Mouse (Mus musculus) erythroblast, embryonic 14.5 days (primary cell): ENCODE measurements around the gene Ppp3ca. TPM values are rescaled to one million over a fixed set of nuclear protein-coding genes. Genes with fewer than 3 reads are reported as not detected.

Source experiments
- H3K27me3 ChIP-seq: 2 replicates; pipeline ENCODE4 v1.6.1; 2012; ENCODE audit warnings: inconsistent platforms; ENCODE audit not compliant: control insufficient read depth
- H3K36me3 ChIP-seq: 2 replicates; pipeline ENCODE4 v1.6.1; 2012; ENCODE audit warnings: mild to moderate bottlenecking, inconsistent platforms; ENCODE audit not compliant: control insufficient read depth
- H3K4me1 ChIP-seq: 2 replicates; pipeline ENCODE4 v1.6.1; 2012; ENCODE audit warnings: inconsistent platforms; ENCODE audit not compliant: control insufficient read depth
- H3K4me3 ChIP-seq: replicated peaks from 2 replicates; pipeline ENCODE3; 2012; ENCODE audit warnings: moderate library complexity, mild to moderate bottlenecking, inconsistent platforms
- H3K9me3 ChIP-seq: 2 replicates; pipeline ENCODE4 v1.6.1; 2012; ENCODE audit warnings: low read length, inconsistent platforms, mixed read lengths; ENCODE audit not compliant: control insufficient read depth
- GATA1 ChIP-seq: IDR thresholded peaks from 2 replicates; pipeline ENCODE4 v1.6.1; 2012; ENCODE audit warnings: low read length, inconsistent platforms, mixed read lengths
- TAL1 ChIP-seq: IDR thresholded peaks from 3 replicates; pipeline ENCODE4 v1.6.1; 2012; ENCODE audit warnings: low read length, inconsistent platforms, mixed read lengths
- polyA plus RNA-seq: library from polyadenylated mRNA; stranded (reverse); fragments of >175 nt; gene quantifications from 2 replicates; pipeline ENCODE4 v1.2.3, GENCODE M21; 2012

Gene Ppp3ca
- polyA plus RNA-seq, 1 experiment, result 0.70 TPM

DNA sequence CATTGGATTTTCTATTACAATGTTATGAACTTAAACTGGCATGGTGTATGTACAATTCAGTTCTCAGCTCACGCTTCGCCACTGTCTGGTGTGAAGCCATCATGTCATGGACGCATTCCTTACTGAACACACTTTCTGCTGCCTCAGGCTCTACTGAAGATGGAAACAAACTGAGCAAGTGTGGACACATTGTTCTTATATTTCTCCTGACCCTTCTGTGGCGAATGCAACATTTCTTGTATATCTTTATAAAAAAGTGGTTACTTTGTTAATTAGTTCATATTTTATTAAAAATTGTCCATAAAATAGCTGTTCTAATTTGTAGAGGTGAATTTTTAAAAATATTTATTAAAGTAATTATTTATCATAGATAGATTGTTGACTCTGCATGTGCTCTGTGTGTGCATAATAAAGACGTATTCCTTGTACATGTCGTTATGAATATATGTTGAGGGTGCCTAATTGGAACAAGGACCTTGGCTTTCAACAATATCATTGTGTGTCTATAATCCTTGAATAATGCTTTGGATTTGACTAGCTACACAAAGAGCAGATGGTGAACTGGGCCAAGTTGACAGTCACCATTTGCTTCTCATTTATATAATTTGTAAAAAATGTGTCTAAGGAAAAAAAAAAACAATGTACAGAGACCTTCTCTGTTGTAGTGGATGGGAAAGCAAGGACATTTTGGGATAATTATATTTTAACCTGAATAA lies 79.0 kb downstream of the Ppp3ca start:
- TF ChIP-seq TAL1 (no peak), GATA1 (no peak)
- H3K27me3 ChIP-seq, result no peaks in the 10 kb centered on the region
- H3K4me1 ChIP-seq, result no peaks in the 10 kb centered on the region
- H3K36me3 ChIP-seq, result no peaks in the 10 kb centered on the region
- H3K9me3 ChIP-seq, result no peaks in the 10 kb centered on the region
- H3K4me3 ChIP-seq, result no peak overlapping the region

GRCm38 (mm10) chr3:136749477-136749797 lies 79.5 kb downstream of the Ppp3ca start:
- Histone ChIP-seq H3K36me3 (no peaks in the 10 kb centered on the region), H3K9me3 (no peaks in the 10 kb centered on the region), H3K4me1 (no peaks in the 10 kb centered on the region), H3K27me3 (no peaks in the 10 kb centered on the region), H3K4me3 (no peak overlapping the region)
- no peak for TF ChIP-seq GATA1
- TF ChIP-seq TAL1, result no peak

DNA sequence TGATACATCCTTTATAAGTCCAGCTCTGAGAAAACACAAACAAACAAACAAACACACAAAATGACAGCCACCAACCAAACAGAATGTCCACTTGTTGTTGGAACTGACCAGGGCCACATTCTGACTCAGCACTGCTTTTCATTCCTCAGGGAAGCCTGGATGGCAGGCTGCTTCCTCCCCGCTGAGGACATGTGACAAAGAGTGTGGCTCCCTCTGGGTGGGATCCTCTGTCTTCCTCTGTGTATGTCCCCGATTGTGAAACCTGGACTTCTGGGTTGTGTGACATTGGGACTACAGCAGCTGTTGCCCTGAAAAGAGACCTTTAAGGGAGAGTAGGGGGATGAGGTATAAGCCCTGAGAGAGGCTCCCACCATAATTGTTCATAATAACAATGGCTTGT lies 80.0 kb downstream of the Ppp3ca start:
- Histone ChIP-seq H3K36me3 (no peaks in the 10 kb centered on the region), H3K27me3 (no peaks in the 10 kb centered on the region), H3K4me1 (no peaks in the 10 kb centered on the region), H3K4me3 (no peak overlapping the region), H3K9me3 (no peaks in the 10 kb centered on the region)
- TF ChIP-seq TAL1, result no peak
- no peak for TF ChIP-seq GATA1

DNA sequence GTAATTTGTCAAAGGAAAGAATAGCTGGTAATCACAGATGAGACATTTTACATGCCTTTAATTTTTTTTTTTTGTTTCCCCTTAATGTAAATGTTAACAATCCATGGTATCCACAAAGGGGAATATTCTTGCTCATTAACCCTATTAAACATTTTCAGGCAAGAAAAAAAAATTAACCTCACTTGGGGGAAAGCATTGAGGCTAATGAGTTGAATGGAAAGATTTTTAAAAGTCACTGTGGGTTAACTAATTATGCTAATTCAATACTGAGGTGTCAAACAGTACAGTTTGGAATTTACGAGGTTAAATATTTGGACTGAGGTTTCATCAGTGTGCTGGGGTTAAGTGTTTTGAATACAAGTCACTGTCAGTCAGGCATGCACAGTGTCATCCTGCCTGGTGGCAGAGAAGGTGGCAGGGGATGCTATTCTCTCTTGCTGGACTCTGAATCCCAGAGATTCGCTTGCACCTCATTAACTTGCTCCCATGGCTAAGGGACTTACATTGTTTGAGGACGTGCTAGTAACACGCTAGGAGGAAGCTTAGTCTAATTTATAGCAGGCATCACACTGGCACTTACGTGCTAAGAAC lies 82.3 kb downstream of the Ppp3ca start:
- Histone ChIP-seq H3K9me3 (no peaks in the 10 kb centered on the region), H3K4me1 (no peaks in the 10 kb centered on the region), H3K36me3 (no peaks in the 10 kb centered on the region), H3K4me3 (no peak overlapping the region), H3K27me3 (no peaks in the 10 kb centered on the region)
- TF ChIP-seq TAL1 (no peak), GATA1 (no peak)

- Histone ChIP-seq H3K36me3 (no peaks in the 10 kb centered on the region), H3K4me1 (peaks cover 3% of the 10 kb centered on the region), H3K4me3 (no peak overlapping the region), H3K9me3 (no peaks in the 10 kb centered on the region), H3K27me3 (no peaks in the 10 kb centered on the region)
- TF ChIP-seq TAL1 (no peak), GATA1 (no peak)
These were observed 86.2 kb downstream of the Ppp3ca start for GRCm38 (mm10) chr3:136756137-136756536.

- H3K4me1 ChIP-seq, result peaks cover 9% of the 10 kb centered on the region
- no peaks in the 10 kb centered on the region for H3K9me3 ChIP-seq
- no peaks in the 10 kb centered on the region for H3K36me3 ChIP-seq
- no peaks in the 10 kb centered on the region for H3K27me3 ChIP-seq
- no peak overlapping the region for H3K4me3 ChIP-seq
- TF ChIP-seq GATA1 (no peak), TAL1 (no peak)
These were observed 89.5 kb downstream of the Ppp3ca start for GRCm38 (mm10) chr3:136759446-136759845.

DNA sequence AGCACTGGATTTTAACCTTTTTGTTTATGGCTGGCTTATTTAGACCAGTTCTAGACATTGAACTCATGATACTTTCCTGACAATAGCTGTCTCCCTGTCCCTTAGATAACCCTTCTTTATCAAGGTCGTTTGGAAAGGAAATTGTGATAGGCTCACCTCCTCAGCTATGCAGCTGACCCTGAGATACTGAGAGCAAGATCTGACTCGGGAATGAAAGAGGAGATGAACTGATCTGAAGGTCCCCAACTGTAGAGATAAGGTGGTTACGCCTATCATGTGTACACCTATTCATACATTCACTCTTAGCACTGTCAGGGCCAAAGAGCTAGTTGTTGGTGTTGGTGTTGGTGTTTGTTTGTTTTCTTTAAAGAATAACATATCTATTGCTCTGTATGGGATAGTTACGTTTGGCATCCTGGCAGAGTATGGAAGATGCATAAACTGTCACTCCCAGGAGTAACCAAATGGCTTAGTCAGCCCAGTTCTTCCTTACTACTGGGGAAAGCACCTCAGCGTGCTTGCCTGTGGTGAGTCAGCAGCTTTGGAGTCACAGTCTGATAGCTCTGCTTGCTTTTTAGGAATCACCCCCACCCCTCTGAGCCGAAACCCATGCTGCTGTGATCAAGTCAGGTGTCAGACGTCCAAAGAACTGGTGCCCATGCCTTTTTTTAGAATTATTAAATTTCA lies 91.5 kb downstream of the Ppp3ca start:
- no peaks in the 10 kb centered on the region for H3K36me3 ChIP-seq
- TF ChIP-seq GATA1 (no peak), TAL1 (no peak)

GRCm38 (mm10) chr3:136761979-136762341 lies 92.0 kb downstream of the Ppp3ca start:
- Histone ChIP-seq H3K4me1 (peaks cover 9% of the 10 kb centered on the region), H3K27me3 (no peaks in the 10 kb centered on the region), H3K4me3 (no peak overlapping the region), H3K36me3 (no peaks in the 10 kb centered on the region), H3K9me3 (no peaks in the 10 kb centered on the region)
- no peak for TF ChIP-seq GATA1

More for the DNA sequence above, 91.5 kb downstream of the Ppp3ca start:
- Histone ChIP-seq H3K9me3 (no peaks in the 10 kb centered on the region), H3K4me3 (no peak overlapping the region), H3K27me3 (no peaks in the 10 kb centered on the region), H3K4me1 (peaks cover 9% of the 10 kb centered on the region)

GRCm38 (mm10) chr3:136763717-136764270 lies 93.9 kb downstream of the Ppp3ca start:
- Histone ChIP-seq H3K4me1 (peaks cover 12% of the 10 kb centered on the region), H3K36me3 (no peaks in the 10 kb centered on the region), H3K27me3 (no peaks in the 10 kb centered on the region), H3K4me3 (no peak overlapping the region), H3K9me3 (no peaks in the 10 kb centered on the region)
- TF ChIP-seq TAL1, result no peak
- TF ChIP-seq GATA1, result no peak
